In the genomic region with DNA sequence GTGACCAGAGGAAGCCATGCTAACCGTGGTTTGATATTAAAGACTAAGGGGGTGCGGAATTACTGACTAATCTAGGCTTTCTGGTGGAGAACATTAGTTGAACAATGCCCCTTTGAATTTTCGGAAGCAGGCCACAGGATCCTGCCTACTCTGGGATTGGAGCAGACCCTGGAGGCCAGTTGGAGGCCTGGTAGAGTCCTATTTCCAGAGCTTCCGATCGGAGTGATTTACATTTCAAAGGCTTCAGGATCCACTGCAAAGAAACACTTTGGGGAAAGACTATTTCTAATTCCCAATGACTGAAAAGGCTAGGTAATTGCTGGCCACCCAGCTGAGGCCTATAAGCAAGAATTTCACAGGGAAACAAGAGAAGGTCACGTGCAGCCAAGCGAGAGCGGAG, we compare ENCODE assay signal across 21 mouse cellular contexts. TPM values are rescaled to one million over a fixed set of nuclear protein-coding genes. Genes with fewer than 3 reads are reported as not detected.
"Had no signal": no experiment of that assay in that cellular context is flagged by ENCODE, and none has a peak within 500 bp of the region (broad histone marks: within the 10 kb centered on the region; RNA-seq: fewer than 3 reads in every experiment).

No protein-coding gene starts in this region.

- H3K4me3 ChIP-seq: limb, embryonic 12.5 days; limb, embryonic 15.5 days; midbrain, embryonic 12.5 days; midbrain, embryonic 15.5 days; neural tube, embryonic 12.5 days; neural tube, embryonic 15.5 days; stomach, embryonic 15.5 days had no signal

- H3K4me2 ChIP-seq: limb, embryonic 12.5 days; limb, embryonic 15.5 days; liver, embryonic 11.5 days; lung, embryonic 14.5 days; midbrain, embryonic 12.5 days; midbrain, embryonic 15.5 days; neural tube, embryonic 12.5 days; neural tube, embryonic 15.5 days; stomach, embryonic 15.5 days had no signal

- H3K36me3 ChIP-seq: limb, embryonic 12.5 days; limb, embryonic 15.5 days; midbrain, embryonic 12.5 days; midbrain, embryonic 15.5 days; neural tube, embryonic 12.5 days; neural tube, embryonic 15.5 days; stomach, embryonic 15.5 days had no signal

- H3K4me1 ChIP-seq: limb, embryonic 15.5 days; midbrain, embryonic 12.5 days; midbrain, embryonic 15.5 days; neural tube, embryonic 12.5 days; neural tube, embryonic 15.5 days; stomach, embryonic 15.5 days had no signal

- H3K27me3 ChIP-seq: limb, embryonic 12.5 days; limb, embryonic 15.5 days; midbrain, embryonic 12.5 days; midbrain, embryonic 15.5 days; neural tube, embryonic 12.5 days; neural tube, embryonic 15.5 days; stomach, embryonic 15.5 days had no signal

- DNase-seq: kidney, postnatal 36 days; left cerebral cortex, postnatal 4 days; liver, postnatal 0 days; lung, embryonic 14.5 days; retina, postnatal 1 day; right cerebral cortex, postnatal 25 days; spleen, adult 18-20 months; thymus, adult 18-20 months; thymus, postnatal 36 days had no signal

- H3K9ac ChIP-seq: limb, embryonic 12.5 days; limb, embryonic 15.5 days; liver, embryonic 14.5 days; liver, postnatal 0 days; lung, embryonic 14.5 days; midbrain, embryonic 12.5 days; midbrain, embryonic 15.5 days; neural tube, embryonic 12.5 days; neural tube, embryonic 15.5 days; stomach, embryonic 15.5 days had no signal

- H3K9me3 ChIP-seq: limb, embryonic 12.5 days; limb, embryonic 15.5 days; midbrain, embryonic 12.5 days; midbrain, embryonic 15.5 days; neural tube, embryonic 12.5 days; neural tube, embryonic 15.5 days; stomach, embryonic 15.5 days had no signal

- ATAC-seq: liver, postnatal 0 days; lung, postnatal 0 days; midbrain, embryonic 15.5 days had no signal

- H3K27ac ChIP-seq: kidney, postnatal 0 days; limb, embryonic 12.5 days; limb, embryonic 15.5 days; liver, embryonic 14.5 days; macrophage; midbrain, embryonic 12.5 days; midbrain, embryonic 15.5 days; neural tube, embryonic 12.5 days; neural tube, embryonic 15.5 days; stomach, embryonic 15.5 days had no signal

RNA-seq across cellular contexts. Expression of a gene that starts 45.7 kb away (rescaled TPM):
- polyA plus RNA-seq: macrophage had no signal
